Mouse (Mus musculus): ENCODE data around the gene Hoxc5.

Gene Hoxc5

DNA sequence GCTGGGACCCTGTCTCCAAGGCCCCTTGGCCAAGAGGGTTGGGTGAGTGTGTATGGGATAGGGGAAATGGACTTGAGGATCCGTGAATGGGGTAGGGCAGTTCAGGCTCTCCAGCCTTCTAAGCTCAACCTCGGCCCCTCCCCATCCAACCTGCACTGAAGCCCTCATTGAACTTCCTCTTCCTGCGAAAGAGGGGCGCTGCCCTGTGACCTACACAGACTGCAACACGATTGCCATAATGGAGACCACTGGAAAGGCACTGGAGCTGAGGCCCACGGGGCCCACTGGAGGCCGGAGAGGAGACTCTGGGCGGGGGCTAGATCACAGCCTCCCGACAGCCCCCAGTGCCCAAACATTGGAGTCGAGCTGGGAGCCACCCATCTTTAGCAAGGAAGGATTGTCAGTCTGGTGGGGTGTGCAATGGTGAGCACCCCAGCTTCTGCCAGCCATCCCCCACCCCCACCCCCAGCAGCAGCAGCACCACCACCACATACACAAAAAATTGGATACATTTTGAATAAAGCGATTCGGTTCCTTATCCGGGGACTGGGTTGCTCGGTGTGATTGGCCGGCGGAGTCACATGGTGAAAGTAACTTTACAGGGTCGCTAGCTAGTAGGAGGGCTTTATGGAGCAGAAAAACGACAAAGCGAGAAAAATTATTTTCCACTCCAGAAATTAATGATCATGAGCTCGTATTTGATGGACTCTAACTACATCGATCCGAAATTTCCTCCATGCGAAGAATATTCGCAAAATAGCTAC, 67.0 kb downstream of the Hoxc5 start:
- in situ Hi-C loops (cut with MseI, MboI): no loop called here

DNA sequence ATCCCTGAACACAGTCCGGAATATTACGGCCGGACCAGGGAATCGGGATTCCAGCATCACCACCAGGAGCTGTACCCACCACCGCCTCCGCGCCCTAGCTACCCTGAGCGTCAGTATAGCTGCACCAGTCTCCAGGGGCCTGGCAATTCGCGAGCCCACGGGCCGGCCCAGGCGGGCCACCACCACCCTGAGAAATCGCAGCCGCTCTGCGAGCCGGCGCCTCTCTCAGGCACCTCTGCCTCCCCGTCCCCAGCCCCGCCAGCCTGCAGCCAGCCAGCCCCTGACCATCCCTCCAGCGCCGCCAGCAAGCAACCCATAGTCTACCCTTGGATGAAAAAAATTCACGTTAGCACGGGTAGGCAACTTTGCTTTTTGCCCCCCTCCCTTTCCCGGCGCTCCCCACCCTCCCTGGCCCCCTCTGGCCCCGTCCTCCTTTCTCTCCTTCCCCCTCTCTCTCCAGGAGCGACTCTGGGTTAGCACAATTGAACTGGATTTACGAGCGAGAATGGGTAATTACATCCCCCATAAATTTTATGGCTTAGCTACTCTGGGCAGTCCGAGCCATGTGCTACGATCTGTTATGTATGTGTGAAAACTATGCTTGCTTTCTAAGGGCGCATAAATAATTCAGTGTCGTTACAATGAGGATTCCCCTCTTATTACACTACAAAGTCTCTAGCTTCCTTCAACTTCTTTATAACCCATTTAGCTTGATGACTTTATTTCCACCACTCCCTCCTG, 67.7 kb downstream of the Hoxc5 start:
- in situ Hi-C loops (cut with MseI, MboI): no loop called here

DNA sequence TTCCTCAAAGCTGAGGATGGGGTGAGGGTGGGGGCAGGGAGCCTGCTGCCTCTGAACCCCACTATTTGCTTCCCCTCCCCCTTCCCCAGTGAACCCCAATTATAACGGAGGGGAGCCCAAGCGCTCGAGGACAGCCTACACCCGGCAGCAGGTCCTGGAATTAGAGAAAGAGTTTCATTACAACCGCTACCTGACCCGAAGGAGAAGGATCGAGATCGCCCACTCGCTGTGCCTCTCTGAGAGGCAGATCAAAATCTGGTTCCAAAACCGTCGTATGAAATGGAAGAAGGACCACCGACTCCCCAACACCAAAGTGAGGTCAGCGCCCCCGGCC, 68.3 kb downstream of the Hoxc5 start:
- in situ Hi-C loops (cut with MseI, MboI): no loop called here

DNA sequence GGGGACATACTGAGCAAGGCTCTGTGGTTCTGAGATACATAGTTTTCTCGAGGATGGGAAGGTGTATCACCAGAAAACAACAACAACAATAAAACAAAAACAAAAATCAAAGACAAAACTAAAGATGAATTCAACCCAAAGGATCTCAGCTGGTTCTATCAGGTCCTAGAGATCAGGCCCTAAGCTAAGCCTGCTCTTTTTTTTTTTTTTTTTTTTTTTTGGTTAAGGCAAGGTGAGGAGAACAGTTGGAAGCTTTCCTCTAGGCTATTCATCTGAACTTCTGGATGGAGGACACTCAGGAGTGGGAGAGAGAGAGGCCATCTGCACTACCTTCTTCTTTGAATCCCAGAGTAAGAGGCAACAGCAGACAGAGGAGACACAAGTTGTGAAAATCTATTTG, 70.3 kb downstream of the Hoxc5 start:
- in situ Hi-C loops (cut with MseI, MboI): no loop called here

DNA sequence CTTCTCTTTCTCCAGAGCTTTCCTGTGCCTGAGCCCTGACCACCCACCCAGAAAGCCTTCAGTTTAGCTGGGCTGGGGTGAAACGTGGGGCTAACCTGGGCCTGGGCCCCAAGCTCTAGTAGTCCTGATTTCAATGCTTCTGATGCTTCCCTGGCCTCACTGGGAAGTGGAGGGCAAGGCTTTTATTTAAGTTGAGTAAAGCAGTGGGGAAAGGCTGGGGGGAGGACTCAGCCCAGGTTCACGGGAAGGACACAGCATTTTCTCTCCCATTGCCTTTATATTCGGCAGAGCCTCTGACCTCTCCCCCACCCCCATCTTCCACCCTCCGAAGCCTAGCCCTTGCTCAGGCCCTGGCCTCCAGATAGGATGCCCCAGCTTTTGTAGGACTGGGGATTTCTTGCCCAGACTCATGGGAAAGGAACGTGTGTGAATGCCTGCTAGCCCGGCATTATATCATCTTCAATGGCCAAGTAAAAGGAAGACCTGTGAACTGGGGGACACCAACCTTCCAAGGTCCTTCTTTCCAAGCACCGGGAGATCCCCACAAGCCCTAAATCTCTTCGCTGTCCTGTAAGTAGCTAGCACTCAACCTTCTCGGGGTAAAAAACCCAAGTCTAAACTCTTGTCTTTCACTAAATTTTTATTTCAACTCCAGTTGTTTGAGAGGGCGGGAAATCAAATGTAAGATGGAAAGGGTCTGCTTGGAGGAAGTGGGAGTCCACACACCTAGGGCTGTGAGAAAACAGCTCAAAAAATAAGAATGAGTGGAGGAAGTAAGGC, 71.6 kb downstream of the Hoxc5 start:
- in situ Hi-C loops (cut with MseI, MboI): no loop called here

DNA sequence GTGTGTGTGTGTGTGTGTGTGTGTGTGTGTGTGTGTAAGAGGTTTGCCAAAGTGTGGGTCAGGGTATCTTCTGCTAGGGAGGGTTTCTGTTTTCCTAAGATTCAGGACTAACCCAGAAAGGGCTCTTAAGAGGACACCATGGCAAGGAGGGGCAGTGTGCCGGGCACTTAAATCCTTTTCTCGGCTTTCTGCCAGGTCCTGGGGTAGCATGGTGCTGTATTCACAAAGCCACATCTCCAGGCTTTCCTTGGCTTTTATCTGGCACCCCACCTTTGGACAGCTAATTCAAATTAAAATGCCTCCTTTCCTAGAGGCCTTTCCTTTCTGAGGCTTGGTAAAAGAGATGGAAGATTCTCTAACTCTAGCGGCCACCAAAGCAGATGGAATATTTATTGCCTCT, 72.4 kb downstream of the Hoxc5 start:
- in situ Hi-C loops (cut with MseI, MboI): no loop called here

DNA sequence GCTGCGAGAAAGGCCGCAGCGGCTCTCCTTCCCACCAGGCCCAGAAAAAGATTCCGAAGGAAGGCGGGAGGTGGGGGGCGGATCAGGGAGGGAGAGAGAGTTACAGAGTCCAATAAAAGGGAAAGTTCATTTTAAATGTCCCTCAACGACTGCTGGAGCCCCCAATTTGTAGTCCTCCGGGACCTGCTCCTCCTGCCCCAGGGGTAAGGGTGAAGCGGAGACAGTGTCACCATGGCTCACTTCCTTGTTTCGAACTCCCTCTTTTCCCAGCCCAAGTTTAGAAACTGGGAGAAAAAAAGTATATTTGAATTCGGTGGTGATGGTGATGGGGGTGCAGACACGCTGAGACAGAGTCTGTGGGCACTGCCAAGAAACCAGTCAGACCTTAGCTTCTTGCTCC, 73.4 kb downstream of the Hoxc5 start:
- in situ Hi-C loops (cut with MseI, MboI): no loop called here

DNA sequence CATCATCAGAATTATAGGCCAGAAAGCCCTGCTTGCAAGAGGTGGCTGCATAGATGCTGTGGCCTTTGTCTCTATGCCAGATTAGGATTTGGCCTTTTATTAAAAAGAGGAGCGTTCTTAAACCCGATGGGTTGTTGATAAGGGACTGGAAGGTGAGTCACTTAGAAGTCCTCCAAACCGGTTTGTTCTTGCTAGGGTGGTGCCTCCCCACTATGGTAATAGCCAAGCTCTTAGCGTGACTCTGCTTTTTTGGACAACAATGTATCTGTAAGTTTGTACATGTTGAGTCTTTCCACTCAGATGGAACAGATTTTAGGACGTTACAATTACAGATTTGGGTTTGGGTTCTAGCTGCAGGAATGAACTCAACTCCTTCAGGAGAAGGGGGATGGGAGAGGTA, 74.4 kb downstream of the Hoxc5 start:
- in situ Hi-C loops (cut with MseI, MboI): no loop called here

DNA sequence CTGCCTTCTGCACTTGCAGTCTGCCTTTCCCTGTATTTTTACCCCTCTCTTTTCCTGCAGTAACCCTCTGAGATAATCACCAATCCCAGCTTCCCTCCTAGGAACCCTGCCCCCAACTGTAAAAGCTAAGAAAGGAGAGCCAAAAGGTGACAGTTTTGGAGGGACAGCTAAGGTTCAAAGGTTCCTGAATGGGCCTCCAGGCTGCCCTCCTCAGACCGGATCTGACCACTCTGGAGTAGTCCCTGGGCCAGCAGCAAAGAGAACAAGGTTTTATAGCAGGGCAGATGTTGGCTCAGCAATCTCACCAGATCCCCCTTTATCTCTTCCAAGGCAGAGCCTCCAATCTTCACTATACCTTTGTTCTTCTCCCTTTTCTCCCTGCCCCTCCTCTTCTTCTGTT, 75.0 kb downstream of the Hoxc5 start:
- in situ Hi-C loops (cut with MseI, MboI): no loop called here

DNA sequence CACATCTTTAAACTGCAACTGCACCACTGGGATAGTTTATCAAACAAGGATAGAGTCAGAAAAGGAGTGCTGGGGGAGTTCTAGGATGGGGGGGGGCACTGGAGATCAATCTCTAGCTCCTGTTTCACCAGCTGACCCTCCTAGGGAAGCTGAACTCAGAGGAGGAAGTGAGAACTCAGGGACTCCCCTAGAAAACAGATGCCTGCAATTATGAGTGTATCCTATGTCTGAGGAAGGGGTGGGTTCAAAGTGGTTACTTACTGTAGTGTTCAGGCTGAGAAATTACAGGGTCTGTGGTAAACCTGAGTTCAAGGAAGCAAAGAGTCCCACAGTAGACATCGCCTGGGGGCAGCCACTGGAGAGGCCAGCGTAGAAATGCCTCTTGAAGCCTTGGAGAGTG, 84.4 kb downstream of the Hoxc5 start:
- in situ Hi-C loops (cut with MseI, MboI): no loop called here

DNA sequence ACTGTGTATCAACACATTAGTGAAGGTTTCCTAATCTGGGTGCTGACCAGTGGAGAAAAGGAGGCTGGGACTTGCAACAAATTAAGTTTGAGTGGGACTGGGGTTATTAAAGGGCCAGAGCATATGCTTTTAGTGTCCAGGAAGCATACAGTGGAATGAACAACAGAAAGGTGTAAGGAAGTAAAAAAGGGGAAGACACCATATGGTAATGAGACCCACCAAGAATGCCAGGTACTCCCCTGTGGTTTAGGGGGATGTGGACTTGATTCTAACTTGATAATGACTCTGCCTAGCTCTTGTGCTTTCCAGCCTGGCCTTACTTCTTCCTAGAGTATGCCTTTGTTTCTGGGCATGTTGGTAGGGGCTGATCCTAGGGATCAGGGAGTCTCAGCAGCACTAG, 86.0 kb downstream of the Hoxc5 start:
- in situ Hi-C loops (cut with MseI, MboI): no loop called here

DNA sequence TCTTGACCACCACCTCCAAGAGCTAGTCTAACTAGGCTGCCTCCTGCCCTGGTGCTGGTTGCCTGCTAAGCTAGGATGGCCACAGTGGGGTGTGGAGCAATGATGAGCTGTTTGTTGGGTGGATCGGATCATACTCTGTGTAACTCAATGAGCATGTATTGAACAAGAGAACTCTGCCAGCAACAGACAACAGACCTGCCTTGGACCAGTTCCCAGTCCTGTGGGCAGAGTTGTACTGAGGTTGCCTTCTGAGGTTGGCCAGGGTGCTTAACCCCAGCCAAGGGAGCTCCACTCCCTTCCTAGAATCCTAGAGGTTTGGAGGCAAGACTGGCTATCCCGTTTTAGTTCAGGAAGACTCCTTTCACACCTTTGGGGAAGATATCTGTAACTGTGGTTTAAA, 89.2 kb downstream of the Hoxc5 start:
- in situ Hi-C loops (cut with MseI, MboI): no loop called here

DNA sequence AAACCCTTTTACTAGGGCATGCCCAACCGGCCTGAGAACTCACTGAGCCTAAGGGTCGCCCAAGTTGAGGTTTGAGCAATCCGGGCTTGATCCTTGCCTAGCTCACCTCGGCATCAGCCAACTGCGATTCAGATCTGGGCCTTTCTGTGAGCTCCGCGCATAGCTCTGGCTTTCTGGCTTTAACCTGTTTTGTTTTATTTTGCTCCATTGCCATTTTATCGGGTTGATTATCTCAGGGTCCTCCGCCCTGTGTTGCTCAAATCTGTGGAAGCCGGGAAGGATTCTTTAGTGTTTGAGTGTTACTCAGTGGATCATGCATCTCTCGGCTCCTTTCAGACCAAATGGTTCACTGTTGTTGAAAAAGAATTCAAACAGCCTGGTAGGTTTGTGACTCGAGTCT, 91.5 kb downstream of the Hoxc5 start:
- in situ Hi-C loops (cut with MseI, MboI): no loop called here

DNA sequence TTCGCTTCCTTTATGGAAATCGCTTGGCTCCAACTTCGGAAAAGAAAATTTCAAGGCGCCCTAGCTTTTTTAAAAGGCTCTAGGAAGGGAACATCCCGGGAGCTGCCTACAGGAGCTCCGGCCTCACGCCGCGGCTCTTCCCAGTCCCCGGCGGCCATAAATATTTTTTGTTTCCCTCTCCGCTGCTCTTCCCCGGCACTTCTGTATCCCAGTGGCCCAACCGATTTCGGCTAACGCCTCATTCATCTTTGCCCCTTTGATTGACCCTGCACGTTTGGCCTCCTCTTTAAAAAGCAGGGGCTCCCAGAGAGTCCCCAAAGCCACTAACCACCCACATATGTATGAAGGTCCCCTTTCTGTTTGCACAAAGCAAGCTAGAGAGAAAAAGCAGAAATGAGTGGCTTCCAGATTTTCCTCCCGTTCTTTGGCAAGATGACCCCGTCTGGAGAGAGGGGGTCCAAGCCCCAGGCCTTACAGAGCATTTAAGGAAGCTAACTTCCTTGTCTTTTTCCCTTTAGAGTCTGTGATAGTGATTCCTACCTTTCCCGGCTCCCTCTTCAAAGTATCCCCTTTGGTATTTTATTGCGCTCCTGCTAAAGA, 92.2 kb downstream of the Hoxc5 start:
- in situ Hi-C loops (cut with MseI, MboI): no loop called here

DNA sequence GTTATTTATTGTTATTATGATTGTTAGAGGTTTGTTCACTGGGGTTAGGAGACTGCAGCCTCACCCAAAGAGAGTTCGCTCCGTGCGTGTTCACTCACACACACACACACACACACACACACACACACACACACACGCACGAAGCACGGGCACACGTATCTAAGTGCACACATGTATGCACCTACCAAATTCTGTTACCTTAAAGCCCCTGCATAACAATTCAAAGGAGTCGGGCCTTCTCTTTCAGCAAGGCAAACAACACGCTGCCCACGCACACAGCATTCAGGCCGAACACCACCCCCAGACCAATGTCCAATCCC, 92.7 kb downstream of the Hoxc5 start:
- in situ Hi-C loops (cut with MseI, MboI): no loop called here

DNA sequence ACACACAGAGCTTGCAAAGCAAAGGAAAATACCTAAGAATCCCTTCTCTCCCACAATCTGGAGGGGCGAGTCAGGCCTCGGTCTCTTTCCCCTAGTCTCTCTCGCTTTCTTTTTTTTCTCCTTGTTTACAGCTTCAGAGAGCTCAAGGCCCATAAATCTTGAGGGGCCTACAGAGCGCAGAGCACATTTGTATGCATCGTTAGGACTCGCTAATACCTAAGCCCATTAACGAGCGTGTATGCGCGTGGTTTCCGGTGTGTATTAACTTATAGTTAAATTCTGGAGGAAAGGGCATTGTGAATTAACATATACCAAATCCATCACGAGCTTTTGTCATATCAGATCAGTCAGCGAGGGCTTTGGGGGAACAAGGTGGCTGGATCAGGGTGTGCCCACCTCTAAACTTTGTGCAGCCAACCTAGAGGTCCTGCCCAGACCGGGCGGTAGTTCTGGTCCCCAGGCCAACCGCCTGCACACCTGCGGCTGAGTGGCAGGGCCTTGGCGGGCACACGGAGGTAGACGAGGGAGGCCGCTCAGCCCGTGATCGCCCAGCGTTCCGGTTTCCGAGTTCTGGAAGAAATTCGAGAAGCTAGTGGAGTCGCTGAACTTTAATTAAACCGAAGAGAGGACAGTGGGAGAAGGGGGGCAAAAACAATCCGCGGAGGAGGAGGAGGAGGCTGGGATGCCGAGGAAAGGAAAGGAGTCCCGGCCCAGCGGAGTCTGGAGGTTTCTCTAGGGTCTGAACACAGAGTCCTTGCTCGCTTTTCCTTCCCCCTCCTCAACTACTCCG, 93.3 kb downstream of the Hoxc5 start:
- in situ Hi-C loops (cut with MseI, MboI): no loop called here

DNA sequence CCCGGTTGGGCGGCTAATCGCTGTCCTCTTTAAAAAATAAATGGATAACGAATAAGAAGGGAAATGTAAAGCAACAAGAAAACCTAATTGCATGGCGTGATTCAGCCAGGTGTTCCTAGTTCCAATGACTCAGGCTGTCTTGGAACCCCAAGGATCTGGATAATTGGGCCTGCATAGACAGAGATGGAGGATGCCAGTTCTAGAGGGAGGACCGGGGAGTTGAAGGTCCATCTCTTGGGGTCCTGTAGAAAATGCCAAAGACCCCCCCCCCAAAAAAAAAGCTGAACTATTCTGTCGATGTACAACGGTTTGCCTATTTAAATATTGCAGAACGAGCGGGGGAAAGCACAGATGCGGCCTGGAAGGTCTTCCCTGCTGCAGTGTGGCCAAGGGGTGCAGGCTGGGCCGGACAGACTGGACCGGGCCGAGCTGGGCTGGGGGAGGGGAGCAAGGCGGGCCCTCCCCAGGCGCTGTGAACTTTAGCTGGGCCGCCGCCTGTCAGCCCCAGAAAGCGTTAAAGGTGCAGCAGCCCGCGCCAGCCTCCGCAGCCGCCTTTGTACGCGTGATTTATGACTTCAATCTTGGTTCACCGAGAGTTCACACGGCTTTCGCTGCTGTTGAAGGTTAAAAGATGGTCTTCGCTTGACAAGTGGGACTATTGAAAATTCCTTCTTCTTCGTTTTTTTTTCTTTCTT, 94.0 kb downstream of the Hoxc5 start:
- in situ Hi-C loops (cut with MseI, MboI): no loop called here

DNA sequence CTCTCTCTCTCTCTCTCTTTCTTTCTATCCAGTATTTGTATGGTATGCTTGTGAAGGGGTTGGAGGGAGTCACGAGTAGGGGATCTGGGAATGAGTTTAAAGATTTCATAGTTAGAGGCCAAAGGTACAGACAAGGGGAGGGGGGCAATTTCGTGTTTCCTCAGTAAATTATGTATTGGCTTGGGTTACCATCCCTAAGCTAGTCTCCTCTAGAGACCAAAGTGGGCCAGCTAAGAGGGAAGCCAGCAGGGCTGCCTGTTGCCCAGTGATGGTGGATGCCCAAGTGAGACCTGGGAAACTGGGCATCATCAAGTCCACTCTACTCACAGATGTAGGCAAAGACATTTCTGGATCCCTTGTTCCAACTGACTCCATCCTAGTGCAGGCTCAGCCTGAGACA, 94.7 kb downstream of the Hoxc5 start:
- in situ Hi-C loops (cut with MseI, MboI): no loop called here

DNA sequence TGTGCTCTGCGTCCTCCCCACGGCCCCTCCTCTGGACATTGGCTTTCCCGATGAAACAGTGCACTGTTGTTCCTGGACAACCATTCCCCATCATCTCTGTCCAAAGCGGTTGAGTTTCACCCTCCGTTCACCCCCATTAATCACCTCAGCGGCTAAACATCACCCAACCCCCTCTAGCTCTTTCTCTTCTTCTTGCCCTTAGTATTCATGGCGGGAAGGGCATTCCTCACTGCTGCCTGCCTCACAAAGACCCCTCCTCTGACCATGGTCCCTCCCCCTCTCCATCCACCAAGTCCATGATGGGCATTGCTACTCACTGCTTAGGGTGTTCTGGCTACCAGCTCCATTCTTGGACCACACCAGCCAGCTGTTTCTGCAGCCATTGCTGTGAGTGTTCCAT, 98.4 kb downstream of the Hoxc5 start:
- in situ Hi-C loops (cut with MseI, MboI): no loop called here

Measured in mouse trophoblast stem cell (cell line).